Mouse (Mus musculus) CH12F3 (cell line): ENCODE measurements around the gene Itga3.

Experiments
- in situ Hi-C: fragments of 300-500 bp; cut with MboI; formaldehyde crosslinking; loops from 2 replicates; pipeline ENCODE4 v1.14.3; 2020; ENCODE audit warnings: low sequenced_read_pairs

The Itga3 gene

DNA sequence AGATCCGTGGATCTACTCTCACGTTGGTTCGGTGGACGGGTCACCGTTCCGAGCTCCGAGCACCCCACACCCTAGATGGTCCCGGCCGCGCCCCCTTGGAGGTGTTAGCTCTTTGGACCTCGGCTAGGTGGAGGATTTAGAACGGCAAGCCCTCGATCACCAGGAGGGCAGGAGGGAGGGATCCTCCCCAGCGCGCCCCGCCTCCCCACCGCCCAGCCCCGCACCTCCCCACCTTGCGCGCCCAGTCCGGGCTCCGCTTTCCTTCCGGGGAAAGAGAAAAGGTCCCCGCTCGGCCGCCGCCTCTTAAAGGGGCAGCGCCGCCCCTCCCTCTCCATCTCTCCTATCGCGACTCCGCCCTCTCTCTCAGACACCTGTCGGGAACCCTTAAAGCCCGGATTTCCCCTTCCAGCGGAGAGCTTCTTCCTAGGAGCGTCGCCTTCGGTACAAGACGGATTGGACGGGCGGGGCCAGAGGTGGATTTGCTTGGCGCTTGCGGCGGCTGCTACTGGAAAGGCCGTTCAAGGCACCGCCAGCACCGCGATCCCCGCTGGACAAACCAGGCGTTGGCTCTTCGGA, at the start of gene Itga3:
Itga3 (minus strand) TSS at position 266 of the 576 bp plus-strand sequence.
- in situ Hi-C loops, result no loop called here

DNA sequence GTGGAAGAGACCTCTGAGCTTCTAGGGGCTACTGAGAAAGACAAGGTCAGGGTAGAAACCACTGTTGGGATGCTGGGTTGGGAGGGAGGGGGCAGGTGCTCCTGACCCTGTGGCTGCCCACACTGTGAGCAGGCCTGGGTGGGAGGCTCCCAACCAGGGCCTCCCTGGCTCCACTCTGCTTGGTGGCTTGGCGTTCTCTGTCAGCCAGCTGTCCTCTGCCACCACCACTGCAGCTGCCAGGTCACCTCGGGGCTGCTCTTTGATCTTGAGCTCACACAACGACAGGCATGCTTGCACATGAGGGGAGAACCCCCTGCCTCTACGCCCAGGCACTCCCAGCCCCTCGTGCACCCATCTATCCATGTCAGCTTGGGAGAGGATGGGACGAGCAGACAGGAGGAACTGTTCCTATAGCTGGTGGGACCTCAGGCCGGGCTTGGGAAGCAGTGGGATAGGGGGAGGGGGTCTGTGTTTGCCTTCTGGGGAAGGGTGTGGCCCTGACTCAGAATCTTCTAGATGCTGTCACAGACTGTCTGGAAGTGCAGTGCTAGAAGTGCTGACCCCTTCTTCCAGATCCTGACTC, 48.9 kb upstream of the Itga3 start:
- in situ Hi-C loops, result no loop called here

DNA sequence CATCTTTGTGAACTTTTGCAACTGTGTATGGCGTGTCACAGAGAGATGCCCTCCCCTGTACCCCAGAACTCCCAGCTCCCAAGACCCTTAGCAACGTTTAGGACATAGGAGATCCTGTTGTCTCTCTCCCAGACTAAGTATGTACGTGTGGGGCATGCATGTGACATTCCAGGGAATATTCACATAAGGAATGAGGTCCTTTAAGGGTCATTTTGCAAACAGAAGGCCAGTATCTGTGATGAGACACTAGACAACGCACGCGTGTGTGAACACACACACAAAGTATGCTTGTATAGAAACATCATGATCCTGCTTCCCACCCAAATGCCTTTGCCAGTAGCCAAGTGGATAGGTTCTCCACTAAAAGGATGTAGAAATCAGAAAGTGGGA, 45.5 kb upstream of the Itga3 start:
- in situ Hi-C loops, result no loop called here

DNA sequence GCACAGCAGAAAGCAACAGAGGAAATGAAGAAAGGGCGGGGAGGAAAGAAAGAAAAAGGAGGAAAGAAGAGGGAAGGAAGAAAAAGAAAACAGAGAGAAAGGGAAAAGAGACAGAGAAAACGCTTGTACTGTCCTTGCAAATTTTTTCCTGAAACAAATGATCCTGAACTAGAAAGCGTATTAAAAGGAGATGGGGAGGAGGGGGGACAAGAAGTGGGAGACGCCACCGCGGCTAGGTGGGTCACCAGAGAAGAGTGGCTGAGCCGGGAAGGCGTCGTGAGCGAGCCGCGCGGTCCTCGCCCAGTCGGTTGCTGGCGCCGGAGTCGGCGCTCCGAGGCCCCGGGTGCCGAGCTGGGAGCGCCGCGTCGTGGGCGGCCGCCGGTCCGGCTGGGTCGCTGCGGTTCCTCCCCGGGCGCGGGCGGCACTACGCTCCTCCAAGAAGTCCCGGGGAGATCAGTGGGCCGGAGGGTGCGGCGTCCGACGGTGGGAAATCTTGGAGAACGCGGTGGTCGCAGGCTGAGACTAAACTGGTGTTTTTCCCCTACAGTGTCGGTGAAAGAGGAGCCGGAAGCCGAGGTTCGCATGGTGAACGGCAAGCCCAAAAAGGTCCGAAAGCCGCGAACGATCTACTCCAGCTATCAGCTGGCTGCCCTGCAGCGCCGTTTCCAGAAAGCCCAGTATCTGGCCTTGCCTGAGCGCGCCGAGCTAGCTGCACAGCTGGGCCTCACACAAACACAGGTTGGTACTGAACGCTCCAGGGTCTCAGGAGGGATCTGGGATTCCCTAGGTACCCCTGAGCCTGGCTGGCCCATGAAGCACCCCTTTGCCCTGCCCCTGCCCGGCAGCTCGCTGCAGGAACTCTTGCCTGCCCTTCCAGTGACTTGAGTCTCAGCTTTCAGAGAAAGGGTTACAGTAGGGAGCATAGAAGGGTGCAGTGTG, 44.8 kb upstream of the Itga3 start:
- in situ Hi-C loops, result no loop called here

DNA sequence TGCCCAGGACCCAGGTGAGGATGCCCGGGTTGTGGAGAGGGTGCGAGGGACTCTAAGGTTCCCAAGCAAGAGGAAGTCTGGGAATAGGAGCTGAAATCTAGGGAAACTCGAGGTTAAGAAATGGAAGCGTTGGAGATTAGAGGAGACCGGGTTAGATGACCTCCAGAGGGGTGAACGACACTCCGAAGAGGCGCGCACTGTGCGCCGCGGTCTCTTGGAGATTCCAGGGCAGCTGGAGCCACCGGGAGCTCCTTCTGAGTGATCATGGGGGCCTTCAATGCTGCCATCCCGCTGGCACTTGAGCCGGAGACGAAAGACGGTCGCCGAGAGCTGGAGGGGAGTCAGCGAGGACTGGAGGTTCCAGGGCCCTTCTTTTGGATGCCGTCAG, 44.0 kb upstream of the Itga3 start:
- in situ Hi-C loops, result no loop called here

DNA sequence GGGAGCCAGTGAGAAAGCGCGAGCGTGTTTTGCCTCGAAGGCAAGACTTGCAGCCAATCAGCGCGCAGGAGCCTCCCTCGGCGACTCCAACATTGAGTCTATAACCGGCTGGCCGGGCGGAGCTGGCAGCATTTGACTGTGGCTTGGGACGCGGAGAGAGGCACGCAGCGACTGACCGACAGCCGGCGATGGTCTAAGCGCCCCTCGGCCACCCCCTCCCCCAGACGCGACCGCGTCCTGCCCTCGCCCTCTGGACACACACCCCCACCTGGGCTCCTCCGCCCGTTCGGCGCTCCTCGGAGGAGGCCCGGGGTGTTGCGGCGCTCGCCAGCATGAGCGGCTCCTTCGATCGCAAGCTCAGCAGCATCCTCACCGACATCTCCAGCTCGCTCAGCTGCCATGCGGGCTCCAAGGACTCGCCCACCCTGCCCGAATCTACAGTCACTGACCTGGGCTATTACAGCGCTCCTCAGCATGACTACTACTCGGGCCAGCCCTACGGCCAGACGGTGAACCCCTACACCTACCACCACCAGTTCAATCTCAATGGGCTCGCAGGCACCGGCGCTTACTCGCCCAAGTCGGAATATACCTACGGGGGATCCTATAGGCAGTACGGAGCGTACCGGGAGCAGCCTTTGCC, 43.5 kb upstream of the Itga3 start, which contains the start of gene Dlx3:
Dlx3 (plus strand) TSS at position 130 of the 643 bp plus-strand sequence.
- in situ Hi-C loops, result loop anchor here (5.0 kb wide), 1 partner anchor 112 kb away; no protein-coding TSS in a partner anchor

DNA sequence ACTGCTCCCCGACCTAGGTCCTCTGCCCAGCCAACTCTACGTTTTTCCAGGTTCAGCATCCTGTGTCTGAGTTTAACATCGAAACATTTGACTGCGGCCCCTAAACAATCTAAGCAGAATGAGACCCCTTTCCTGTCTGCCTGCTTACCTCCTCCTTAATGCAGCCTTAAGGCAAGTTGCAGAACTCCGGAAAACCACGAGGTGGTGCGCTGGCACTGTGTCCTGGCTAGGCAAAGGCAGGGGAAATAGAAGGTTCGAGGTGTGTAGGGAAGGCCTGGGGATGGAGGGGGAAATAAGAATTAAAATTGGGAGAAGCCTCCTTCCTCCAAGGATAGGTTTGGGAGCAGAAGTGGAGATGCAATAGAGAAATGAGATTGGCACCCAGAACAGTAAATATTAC, 41.9 kb upstream of the Itga3 start:
- in situ Hi-C loops, result loop anchor here (5.0 kb wide), 1 partner anchor 114 kb away; no protein-coding TSS in a partner anchor

DNA sequence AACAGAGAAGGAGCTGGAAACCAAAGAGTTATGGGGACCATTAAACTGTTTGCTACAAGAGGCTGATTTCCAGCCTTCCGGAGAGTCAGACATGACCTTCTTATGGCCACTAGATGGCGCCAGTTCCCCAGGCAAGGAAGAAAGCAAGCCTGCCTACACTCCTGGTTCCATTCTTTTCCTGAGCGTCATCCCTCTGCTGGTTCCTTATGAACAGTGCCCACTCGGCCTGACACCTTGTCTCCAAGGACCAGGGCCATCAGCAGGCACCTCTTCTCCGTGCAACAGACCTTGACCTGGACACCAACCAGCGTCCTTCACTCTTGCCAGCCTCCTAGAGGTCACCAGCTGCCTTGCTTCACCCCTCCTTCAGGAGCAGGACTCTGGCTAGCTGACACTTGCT, 40.4 kb upstream of the Itga3 start:
- in situ Hi-C loops, result loop anchor here (5.0 kb wide), 1 partner anchor 115 kb away; no protein-coding TSS in a partner anchor

DNA sequence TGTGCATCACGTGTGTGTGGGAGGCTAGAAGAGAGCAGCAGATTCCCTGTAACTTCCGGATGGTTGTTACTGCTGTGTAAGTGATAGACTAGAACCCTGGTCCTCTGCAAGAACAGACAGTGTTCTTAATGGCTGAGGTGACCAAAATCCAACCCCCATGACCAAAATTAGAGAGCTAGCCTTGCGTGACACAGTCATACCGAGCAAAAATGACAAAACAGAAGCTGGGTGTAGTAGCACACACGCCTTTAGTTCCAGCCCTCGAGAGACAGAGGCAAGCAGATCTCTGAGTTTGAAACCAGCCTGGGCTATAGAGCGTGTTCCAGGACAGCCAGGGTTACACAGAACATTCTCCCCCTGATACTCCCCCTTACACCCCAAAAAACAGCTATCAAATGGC, 33.5 kb upstream of the Itga3 start:
- in situ Hi-C loops, result no loop called here

DNA sequence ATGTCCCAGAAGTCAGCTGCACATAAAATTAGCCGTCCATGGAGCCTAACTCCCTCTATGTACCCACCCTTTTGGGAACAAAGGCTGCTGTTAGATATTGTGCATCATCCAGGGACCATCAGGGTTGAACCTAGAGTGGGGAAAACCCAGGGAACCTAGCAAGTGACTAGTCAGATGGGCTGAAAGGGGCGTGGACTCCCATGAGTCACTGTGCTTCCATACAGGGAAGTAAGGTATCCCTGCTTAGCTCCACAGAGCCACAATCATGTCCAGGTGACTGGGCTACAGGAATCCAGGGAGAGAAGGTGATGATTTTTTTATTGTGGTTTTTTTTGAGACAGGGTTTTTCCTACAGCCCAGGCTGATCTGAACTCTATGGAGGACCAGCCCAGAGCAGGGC, 32.4 kb upstream of the Itga3 start:
- in situ Hi-C loops, result no loop called here

DNA sequence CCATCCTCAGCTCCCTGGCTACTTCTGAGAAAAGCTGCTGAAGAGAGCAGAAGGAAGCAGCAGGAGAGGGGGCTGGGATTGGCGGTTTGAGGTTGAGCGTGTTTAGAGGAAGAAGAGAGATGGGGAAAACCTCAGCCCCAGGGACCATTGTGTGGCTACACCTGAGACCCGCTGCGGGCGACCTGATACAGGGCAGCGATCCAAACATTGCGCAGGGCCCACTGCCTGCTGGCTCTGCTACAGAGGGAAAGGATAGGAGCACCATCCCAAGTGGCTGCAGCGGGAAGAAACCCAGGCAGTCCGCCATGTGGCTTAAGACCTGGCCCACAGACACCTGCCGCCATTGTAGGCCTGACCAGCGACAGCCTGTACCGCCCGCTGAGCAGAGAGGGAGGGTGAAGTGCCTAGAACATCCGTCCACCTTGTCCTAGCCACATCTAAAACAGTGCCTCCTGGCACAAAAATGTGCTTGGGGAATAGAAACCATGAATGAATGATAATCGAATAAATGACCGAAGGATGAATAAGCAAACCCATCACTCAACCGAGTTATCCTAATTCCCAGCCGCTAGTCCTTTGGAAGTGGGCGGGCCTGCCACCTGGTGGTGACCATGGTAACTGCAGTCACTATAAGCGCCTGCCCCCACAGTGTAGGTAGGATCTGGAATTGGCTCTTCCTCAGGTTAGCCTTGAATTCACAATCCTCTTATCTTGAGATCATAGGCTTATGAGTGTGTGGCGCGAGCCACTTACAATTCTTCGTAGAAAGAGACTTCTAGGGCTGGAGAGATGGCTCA, 30.0 kb upstream of the Itga3 start:
- in situ Hi-C loops, result no loop called here

DNA sequence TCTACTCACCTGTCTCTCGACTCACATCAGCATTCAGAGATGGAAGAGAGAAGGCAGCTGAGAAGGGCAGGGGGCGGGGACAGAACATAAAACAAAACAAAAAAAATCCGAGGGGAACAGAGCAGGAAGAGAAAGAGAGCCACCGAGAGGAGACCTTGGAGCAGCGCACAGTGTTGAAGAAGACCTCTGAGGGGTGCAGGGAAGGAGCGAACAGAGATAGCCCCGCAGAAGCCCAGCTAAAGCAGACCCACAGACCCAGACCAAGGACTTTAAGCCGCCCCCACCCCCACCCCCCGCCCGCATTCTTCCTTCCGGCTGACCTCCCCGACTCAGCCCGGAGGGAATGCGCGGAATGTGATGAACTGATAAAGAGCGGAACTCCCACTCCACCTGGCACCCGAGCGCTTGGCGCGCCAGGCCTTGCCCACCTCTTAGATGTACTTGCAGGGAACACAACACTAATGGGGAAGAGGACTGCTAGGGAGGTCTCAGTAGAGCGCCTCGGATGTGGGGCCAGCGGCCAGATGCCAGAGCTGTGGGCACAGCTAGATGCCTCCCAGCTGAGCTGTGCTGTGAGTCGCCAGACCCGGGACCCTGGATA, 28.8 kb upstream of the Itga3 start:
- in situ Hi-C loops, result no loop called here

DNA sequence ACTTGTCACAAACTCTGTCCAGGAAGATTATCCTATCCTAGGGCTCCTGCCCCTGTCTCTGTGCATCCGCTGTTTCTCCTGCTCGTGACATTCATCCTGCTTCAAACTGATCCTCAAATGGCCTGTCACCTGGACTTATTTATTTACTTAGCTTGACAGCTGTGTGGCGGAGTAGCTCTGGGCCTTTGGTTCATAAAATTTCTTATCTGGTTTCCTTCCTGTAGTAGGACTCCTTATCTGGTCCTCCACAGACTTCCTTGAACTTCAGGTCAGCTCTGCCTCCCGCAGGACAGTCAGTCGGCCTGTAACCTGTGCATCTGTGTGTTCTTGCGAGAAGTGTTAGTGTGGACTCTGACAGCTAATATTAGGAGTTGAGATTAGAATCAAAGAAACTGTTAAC, 27.7 kb upstream of the Itga3 start:
- in situ Hi-C loops, result no loop called here

DNA sequence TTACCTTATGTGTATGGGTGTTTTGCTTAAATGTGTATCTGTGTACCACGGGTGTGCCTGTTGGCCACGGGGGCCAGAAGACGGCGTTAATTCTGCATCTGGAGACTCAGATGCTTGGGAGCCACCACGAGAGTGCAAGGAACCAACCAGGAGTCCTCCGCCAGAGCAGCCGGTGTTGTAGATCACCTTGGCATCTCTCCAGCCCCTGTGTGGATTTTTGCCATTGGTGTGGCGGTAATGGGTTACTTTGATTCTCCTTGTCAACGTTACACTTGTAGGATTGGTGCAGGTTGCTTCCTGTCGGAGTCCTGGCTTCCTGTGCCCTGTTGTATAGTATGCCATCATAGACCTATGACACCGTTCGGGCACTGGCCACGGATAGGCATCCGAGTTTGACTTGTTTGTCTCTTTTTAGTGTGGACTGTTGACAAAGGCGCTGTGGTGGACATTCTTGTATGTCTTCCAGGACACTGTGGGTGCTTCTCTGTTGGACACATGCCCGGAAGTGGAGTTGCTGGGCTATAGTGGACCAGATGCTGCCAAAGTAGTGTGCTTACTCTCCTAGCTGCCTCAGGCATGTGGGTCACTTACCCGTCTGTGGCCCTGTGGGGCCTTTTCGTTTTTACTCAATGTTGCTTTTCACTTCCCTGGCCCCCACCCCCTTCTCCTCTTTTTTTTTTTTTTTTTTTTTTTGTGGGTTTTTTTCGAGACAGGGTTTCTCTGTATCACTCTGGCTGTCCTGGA, 25.7 kb upstream of the Itga3 start:
- in situ Hi-C loops, result no loop called here

DNA sequence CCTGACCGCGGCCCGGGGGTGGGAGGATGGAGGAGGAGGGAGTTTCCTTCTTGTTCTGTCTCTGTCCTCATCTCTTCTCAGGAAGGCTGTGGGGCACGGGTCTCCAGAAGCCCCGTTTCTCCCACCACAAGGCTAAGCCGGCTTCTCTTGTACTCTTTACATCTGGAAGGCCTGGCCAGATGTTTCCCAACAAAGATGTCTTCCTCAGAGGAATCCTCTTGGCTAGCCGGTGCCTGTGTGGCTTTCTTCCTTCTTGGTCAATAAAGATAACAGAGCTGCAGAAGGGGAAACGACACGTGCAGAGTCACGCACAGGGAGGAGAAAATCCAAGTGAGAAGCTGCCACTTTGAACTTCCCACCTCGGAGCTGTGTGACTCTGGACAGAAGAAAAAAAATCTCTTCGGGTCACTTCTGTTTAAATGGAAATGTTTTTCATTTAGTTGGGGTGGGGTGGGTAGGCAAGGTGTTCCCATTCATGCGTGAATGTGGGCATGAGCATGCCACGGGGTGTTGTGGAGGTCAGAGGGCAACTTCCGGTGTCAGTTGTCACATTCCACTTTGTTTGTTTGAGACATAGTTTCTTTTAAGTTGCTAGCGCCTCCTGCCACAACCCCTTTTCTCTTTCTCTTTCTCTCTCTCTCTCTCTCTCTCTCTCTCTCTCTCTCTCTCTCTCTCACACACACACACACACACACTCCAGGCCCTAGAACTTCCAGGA, 24.6 kb upstream of the Itga3 start:
- in situ Hi-C loops, result no loop called here

DNA sequence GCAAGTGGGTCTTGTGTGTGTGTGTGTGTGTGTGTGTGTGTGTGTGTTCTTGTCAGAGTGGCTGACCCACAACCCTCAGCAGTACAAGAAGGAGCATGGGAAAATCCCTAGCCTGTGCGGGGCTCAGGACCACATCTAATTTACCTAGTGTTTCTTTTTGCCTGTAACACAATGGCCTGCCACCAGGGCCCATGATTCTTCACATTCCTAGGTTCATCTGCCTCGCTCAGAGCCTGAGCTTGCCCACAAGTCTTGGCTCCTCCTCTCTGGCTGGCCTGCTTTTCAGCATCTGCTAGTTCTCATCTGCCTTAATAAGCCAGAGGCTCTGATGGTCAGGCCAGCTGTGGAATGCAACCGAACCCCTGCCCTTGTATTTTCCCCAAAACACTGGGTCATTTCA, 23.8 kb upstream of the Itga3 start:
- in situ Hi-C loops, result no loop called here

DNA sequence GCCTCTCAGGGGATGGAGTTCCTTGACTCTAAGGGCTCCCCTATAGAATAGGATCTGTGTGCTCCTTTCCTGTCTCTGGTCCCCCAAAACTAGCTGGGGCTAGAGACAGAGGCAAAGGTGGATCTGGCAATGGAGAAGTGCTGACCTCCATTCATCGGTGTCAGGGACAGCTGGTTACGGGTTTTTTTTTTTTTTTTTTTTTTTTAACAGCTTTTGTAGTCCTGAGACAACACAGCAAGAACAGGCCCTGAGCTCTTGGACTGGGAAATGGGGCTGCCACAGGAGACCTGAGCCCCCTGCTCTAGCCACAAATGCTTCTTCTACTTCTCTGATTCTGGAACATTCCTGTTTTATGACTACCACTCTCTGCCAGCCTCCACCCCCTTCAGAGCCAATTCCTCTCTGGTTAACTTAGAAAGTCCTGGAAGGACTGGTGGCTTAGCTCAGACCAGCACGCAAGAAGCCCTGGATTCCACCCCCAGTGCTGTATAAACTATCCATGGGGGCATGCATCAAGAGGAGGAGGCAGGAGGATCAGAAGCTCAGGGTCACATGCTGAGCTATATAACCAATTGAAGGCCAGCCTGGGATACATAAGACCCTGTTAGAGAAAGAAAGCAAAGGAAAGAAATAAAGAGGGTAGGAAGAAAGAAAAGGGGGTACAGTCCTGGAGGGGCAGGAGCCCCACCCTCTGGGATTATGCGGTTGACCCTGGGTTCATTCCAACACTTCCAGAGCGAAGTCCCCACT, 21.9 kb upstream of the Itga3 start:
- in situ Hi-C loops, result no loop called here

DNA sequence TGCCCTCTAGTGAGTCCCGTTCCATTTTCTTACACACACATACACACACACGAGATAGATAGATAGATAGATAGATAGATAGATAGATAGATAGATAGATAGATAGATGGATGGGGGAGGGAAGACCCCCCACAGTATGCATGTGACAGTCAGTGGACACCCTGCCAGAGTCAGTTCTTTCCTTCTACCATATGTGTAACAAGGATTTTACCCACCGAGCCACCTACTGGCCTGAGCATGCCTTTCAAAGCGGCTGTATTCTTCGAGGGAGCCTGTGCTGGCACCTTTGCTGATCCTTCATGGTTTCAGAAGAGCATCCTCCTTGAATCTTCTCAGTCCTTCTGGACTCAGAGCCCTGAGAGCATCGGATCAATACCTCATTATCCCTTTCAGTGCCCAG, 21.3 kb upstream of the Itga3 start:
- in situ Hi-C loops, result no loop called here
